Mouse (Mus musculus) lung, postnatal 14 days (tissue): Measurements from ENCODE around the gene Nhlrc1.
A peak's percentile ranks its signal among the peaks of the same experiment; 100 is the strongest.

Experiments
- DNase-seq: peaks from one replicate; pipeline ENCODE4 v3.0.0; 2021

The Nhlrc1 gene

GRCm38 (mm10) chr13:47014334-47015194 lies at the start of gene Nhlrc1:
TSS of gene Nhlrc1 (minus strand) at chr13:47014850.
- peak; percentile 80 for DNase-seq

- DNase-seq = peak; percentile 47
Measured at GRCm38 (mm10) chr13:47063985-47064760, 49.5 kb upstream of the Nhlrc1 start.

GRCm38 (mm10) chr13:47062756-47063155 lies 48.1 kb upstream of the Nhlrc1 start:
- DNase-seq = no peak

- no peak for DNase-seq
Measured at GRCm38 (mm10) chr13:47056781-47057180, 42.1 kb upstream of the Nhlrc1 start.

GRCm38 (mm10) chr13:47056126-47056525 lies 41.5 kb upstream of the Nhlrc1 start:
- DNase-seq = no peak

GRCm38 (mm10) chr13:47053971-47054370 lies 39.3 kb upstream of the Nhlrc1 start:
- no peak for DNase-seq

- no peak for DNase-seq
Measured at GRCm38 (mm10) chr13:47050009-47050408, 35.4 kb upstream of the Nhlrc1 start.

- DNase-seq = peak; percentile 6
Measured at GRCm38 (mm10) chr13:47047996-47048395, 33.3 kb upstream of the Nhlrc1 start.

- DNase-seq = no peak
Measured at GRCm38 (mm10) chr13:47044617-47044947, 29.9 kb upstream of the Nhlrc1 start, which contains the start of gene Tpmt. TSS of gene Tpmt (minus strand) at chr13:47044737.

GRCm38 (mm10) chr13:47043833-47044616 lies 29.4 kb upstream of the Nhlrc1 start:
- no peak for DNase-seq

- DNase-seq = peak; percentile 99
Measured at GRCm38 (mm10) chr13:47043030-47043680, 28.5 kb upstream of the Nhlrc1 start, which contains the start of gene Kdm1b. TSS of gene Kdm1b (plus strand) at chr13:47043499.

GRCm38 (mm10) chr13:47042024-47042633 lies 27.5 kb upstream of the Nhlrc1 start:
- no peak for DNase-seq

GRCm38 (mm10) chr13:47040061-47040460 lies 25.4 kb upstream of the Nhlrc1 start:
- DNase-seq = no peak

GRCm38 (mm10) chr13:47037946-47038345 lies 23.3 kb upstream of the Nhlrc1 start:
- no peak for DNase-seq

GRCm38 (mm10) chr13:47033602-47034001 lies 19.0 kb upstream of the Nhlrc1 start:
- DNase-seq = no peak

GRCm38 (mm10) chr13:47030376-47031107 lies 15.9 kb upstream of the Nhlrc1 start:
- DNase-seq = no peak

GRCm38 (mm10) chr13:47020798-47021197 lies 6.1 kb upstream of the Nhlrc1 start:
- no peak for DNase-seq

- DNase-seq = no peak
Measured at GRCm38 (mm10) chr13:47019774-47020173, 5.1 kb upstream of the Nhlrc1 start.

GRCm38 (mm10) chr13:47017259-47017658 lies 2.6 kb upstream of the Nhlrc1 start:
- DNase-seq = peak; percentile 72

- DNase-seq = no peak
Measured at GRCm38 (mm10) chr13:47015195-47015501, 498 bp upstream of the Nhlrc1 start.

- no peak for DNase-seq
Measured at GRCm38 (mm10) chr13:47013740-47014139, 910 bp downstream of the Nhlrc1 start.

GRCm38 (mm10) chr13:47001590-47001989 lies 13.1 kb downstream of the Nhlrc1 start:
- DNase-seq = no peak
